Mouse (Mus musculus): Measurements from ENCODE around the gene Mki67. TPM values are rescaled to one million over a fixed set of nuclear protein-coding genes. Genes with fewer than 3 reads are reported as not detected.
A peak's percentile ranks its signal among the peaks of the same experiment; 100 is the strongest.

Mki67 gene
- polyA plus RNA-seq, 1 experiment from 2014 or later: 7.8 TPM

DNA sequence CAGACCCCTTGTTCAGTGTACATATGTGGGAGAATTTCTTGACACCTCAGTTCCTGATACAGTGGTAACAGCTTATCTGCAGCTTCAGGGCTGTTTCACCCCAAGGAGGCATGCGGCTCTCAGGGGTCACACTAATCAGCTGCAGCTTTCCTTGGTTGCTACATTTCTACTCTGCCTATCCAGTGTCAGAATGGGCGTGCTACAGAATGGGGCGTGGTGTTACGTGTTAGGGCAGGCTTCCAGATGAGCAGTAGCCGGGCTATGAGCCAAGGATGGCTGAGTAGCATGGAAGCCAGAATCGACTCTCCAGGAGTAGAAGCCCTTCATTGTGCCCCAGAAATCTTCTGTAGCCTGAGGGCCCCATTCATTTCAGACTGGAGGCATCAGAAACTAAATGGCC, 32.8 kb upstream of the Mki67 start:
- H3K9me3 ChIP-seq (ENCODE audit: control insufficient read depth, low read length): no peaks in the 10 kb centered on the region
- no peak overlapping the region for H3K4me2 ChIP-seq (replicated peaks; ENCODE audit: low read depth)
- ATAC-seq (ENCODE audit: low FRiP score, low TSS enrichment) (peak; percentile 61; the same call in 1 of the 2 replicates), DNase-seq (ENCODE audit: low spot score) (peak; percentile 41)
- H3K27ac ChIP-seq (replicated peaks): no peak overlapping the region
- no peaks in the 10 kb centered on the region for H3K36me3 ChIP-seq (ENCODE audit: control insufficient read depth, insufficient read depth, low read length)
- H3K4me1 ChIP-seq (replicated peaks; ENCODE audit: control insufficient read depth, insufficient read depth): no peaks in the 10 kb centered on the region
- no peak for TF ChIP-seq EP300 (optimal IDR thresholded peaks at IDR 0.05)
- no peak for TF ChIP-seq CTCF (IDR thresholded peaks at IDR 0.05; ENCODE audit: low read depth)
- 27% methylated on average over 6 of the region's 6 CpGs for WGBS
- H3K27me3 ChIP-seq (ENCODE audit: control insufficient read depth, insufficient read depth, low read length): no peaks in the 10 kb centered on the region
- H3K4me3 ChIP-seq (ENCODE audit: low read depth, low read length): no peak overlapping the region
- no peak overlapping the region for H3K9ac ChIP-seq (ENCODE audit: low read length)

GRCm38 (mm10) chr7:135747072-135747471, 30.9 kb upstream of the Mki67 start:
- no peak for TF ChIP-seq CTCF (IDR thresholded peaks at IDR 0.05; ENCODE audit: low read depth)
- TF ChIP-seq EP300 (optimal IDR thresholded peaks at IDR 0.05): no peak
- H3K4me2 ChIP-seq (replicated peaks; ENCODE audit: low read depth): no peak overlapping the region
- no peak for DNase-seq (ENCODE audit: low spot score)
- no peaks in the 10 kb centered on the region for H3K27me3 ChIP-seq (ENCODE audit: control insufficient read depth, insufficient read depth, low read length)
- no peak overlapping the region for H3K4me3 ChIP-seq (ENCODE audit: low read depth, low read length)
- no peaks in the 10 kb centered on the region for H3K4me1 ChIP-seq (replicated peaks; ENCODE audit: control insufficient read depth, insufficient read depth)
- ATAC-seq (ENCODE audit: low FRiP score, low TSS enrichment): no peak
- no peaks in the 10 kb centered on the region for H3K9me3 ChIP-seq (ENCODE audit: control insufficient read depth, low read length)
- H3K36me3 ChIP-seq (ENCODE audit: control insufficient read depth, insufficient read depth, low read length): no peaks in the 10 kb centered on the region
- H3K9ac ChIP-seq (ENCODE audit: low read length): no peak overlapping the region
- no peak overlapping the region for H3K27ac ChIP-seq (replicated peaks)
- 28% methylated on average over 2 of the region's 2 CpGs for WGBS

DNA sequence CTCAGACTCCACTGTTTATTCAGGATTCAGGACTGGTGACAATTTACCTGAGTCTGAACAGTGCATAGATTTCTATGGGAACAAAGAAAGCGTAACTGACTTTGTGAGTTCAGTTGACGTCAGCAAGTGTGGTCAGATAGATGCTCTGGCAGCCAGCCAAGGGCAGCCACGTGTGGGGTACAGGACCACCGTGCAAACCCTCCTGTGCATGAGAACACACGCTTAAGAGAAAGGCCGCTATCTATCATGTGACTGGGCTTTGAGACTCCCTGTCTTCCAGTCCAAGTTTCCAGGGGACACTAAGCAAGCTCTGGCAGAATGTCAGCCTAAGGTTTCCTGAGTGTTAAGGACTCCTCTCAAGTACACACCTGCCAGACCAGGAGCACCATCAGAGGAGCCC, 30.4 kb upstream of the Mki67 start:
- Histone ChIP-seq H3K9me3 (ENCODE audit: control insufficient read depth, low read length) (no peaks in the 10 kb centered on the region), H3K4me3 (ENCODE audit: low read depth, low read length) (no peak overlapping the region), H3K27me3 (ENCODE audit: control insufficient read depth, insufficient read depth, low read length) (no peaks in the 10 kb centered on the region), H3K4me1 (replicated peaks; ENCODE audit: control insufficient read depth, insufficient read depth) (no peaks in the 10 kb centered on the region), H3K4me2 (replicated peaks; ENCODE audit: low read depth) (no peak overlapping the region), H3K36me3 (ENCODE audit: control insufficient read depth, insufficient read depth, low read length) (no peaks in the 10 kb centered on the region), H3K9ac (ENCODE audit: low read length) (no peak overlapping the region), H3K27ac (replicated peaks) (no peak overlapping the region)
- DNase-seq (ENCODE audit: low spot score): no peak
- WGBS: 40% methylated on average over 6 of the region's 6 CpGs
- TF ChIP-seq CTCF (IDR thresholded peaks at IDR 0.05; ENCODE audit: low read depth): no peak
- TF ChIP-seq EP300 (optimal IDR thresholded peaks at IDR 0.05): no peak
- no peak for ATAC-seq (ENCODE audit: low FRiP score, low TSS enrichment)

DNA sequence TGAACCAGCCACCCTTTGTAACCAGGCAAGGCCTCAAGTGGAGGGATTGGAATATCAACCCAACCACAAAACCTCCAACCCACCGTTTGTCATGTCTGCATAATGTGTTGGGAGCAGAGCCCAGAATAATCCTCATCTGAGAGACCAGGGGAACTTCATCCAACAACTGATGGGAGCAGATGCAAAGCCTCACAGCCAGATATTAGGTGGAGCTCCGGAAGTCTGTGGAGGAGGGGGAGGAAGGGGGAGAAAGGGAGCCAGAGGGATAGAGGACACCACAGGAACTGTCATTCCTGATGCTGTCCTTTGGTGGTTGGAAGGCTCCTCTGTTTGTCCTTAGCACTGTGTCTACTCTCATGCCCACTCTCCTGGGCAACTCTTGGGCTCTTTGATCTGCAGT, 28.9 kb upstream of the Mki67 start:
- no peaks in the 10 kb centered on the region for H3K4me1 ChIP-seq (replicated peaks; ENCODE audit: control insufficient read depth, insufficient read depth)
- WGBS: 25% methylated on average over 2 of the region's 2 CpGs
- H3K27ac ChIP-seq (replicated peaks): no peak overlapping the region
- H3K9me3 ChIP-seq (ENCODE audit: control insufficient read depth, low read length): no peaks in the 10 kb centered on the region
- H3K36me3 ChIP-seq (ENCODE audit: control insufficient read depth, insufficient read depth, low read length): no peaks in the 10 kb centered on the region
- no peak for TF ChIP-seq EP300 (optimal IDR thresholded peaks at IDR 0.05)
- TF ChIP-seq CTCF (IDR thresholded peaks at IDR 0.05; ENCODE audit: low read depth): no peak
- no peak; the same call in 1 of the 2 replicates for ATAC-seq (ENCODE audit: low FRiP score, low TSS enrichment)
- DNase-seq (ENCODE audit: low spot score): no peak
- no peak overlapping the region for H3K9ac ChIP-seq (ENCODE audit: low read length)
- H3K4me3 ChIP-seq (ENCODE audit: low read depth, low read length): no peak overlapping the region
- no peak overlapping the region for H3K4me2 ChIP-seq (replicated peaks; ENCODE audit: low read depth)
- no peaks in the 10 kb centered on the region for H3K27me3 ChIP-seq (ENCODE audit: control insufficient read depth, insufficient read depth, low read length)

DNA sequence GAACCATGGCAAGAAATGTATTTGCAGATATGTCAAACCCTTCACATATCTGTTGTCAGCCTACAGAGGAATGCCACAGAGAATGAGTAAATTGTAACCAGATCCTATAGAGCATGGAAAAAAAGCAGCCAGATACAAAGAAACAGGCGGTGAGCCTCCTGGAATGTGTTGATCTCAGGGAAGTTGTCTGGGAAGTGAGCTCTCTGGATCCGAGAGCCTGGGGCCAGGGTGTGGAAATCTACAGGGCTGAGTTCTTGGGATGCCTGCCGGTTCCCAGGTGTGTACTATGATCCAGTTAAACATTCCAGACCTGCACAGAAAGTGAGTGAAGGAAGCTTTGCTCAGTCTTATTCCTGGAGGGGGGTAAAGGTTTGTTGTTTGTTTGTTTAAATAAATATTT, 24.3 kb upstream of the Mki67 start:
- no peak for DNase-seq (ENCODE audit: low spot score)

GRCm38 (mm10) chr7:135736581-135736886, 20.4 kb upstream of the Mki67 start:
- no peaks in the 10 kb centered on the region for H3K36me3 ChIP-seq (ENCODE audit: control insufficient read depth, insufficient read depth, low read length)
- WGBS: 44% methylated on average over 3 of the region's 3 CpGs
- no peak overlapping the region for H3K4me3 ChIP-seq (ENCODE audit: low read depth, low read length)
- H3K27me3 ChIP-seq (ENCODE audit: control insufficient read depth, insufficient read depth, low read length): no peaks in the 10 kb centered on the region
- no peak for ATAC-seq (ENCODE audit: low FRiP score, low TSS enrichment)
- TF ChIP-seq EP300 (optimal IDR thresholded peaks at IDR 0.05): no peak
- no peak for TF ChIP-seq CTCF (IDR thresholded peaks at IDR 0.05; ENCODE audit: low read depth)
- DNase-seq (ENCODE audit: low spot score): no peak
- H3K9ac ChIP-seq (ENCODE audit: low read length): no peak overlapping the region
- no peaks in the 10 kb centered on the region for H3K9me3 ChIP-seq (ENCODE audit: control insufficient read depth, low read length)
- no peaks in the 10 kb centered on the region for H3K4me1 ChIP-seq (replicated peaks; ENCODE audit: control insufficient read depth, insufficient read depth)
- no peak overlapping the region for H3K4me2 ChIP-seq (replicated peaks; ENCODE audit: low read depth)
- H3K27ac ChIP-seq (replicated peaks): no peak overlapping the region

More for the DNA sequence above, 24.3 kb upstream of the Mki67 start:
- TF ChIP-seq CTCF (IDR thresholded peaks at IDR 0.05; ENCODE audit: low read depth): no peak
- no peak for TF ChIP-seq EP300 (optimal IDR thresholded peaks at IDR 0.05)
- no peaks in the 10 kb centered on the region for H3K36me3 ChIP-seq (ENCODE audit: control insufficient read depth, insufficient read depth, low read length)
- H3K9ac ChIP-seq (ENCODE audit: low read length): no peak overlapping the region
- H3K4me3 ChIP-seq (ENCODE audit: low read depth, low read length): no peak overlapping the region
- 21% methylated on average over 3 of the region's 3 CpGs for WGBS
- no peaks in the 10 kb centered on the region for H3K9me3 ChIP-seq (ENCODE audit: control insufficient read depth, low read length)
- no peaks in the 10 kb centered on the region for H3K4me1 ChIP-seq (replicated peaks; ENCODE audit: control insufficient read depth, insufficient read depth)
- no peak for ATAC-seq (ENCODE audit: low FRiP score, low TSS enrichment)
- H3K27ac ChIP-seq (replicated peaks): no peak overlapping the region
- no peaks in the 10 kb centered on the region for H3K27me3 ChIP-seq (ENCODE audit: control insufficient read depth, insufficient read depth, low read length)
- no peak overlapping the region for H3K4me2 ChIP-seq (replicated peaks; ENCODE audit: low read depth)

All from stomach, postnatal 0 days (tissue).